Mouse (Mus musculus) limb, embryonic 15.5 days (tissue): ENCODE results near the gene Nkain2. TPM values are rescaled to one million over a fixed set of nuclear protein-coding genes. Genes with fewer than 3 reads are reported as not detected.
"Not testable (repeated sequence)": the region's sequence is repeated elsewhere in the genome, so short reads cannot be mapped to it uniquely, and the experiment has no call there.

Experiments used
- ATAC-seq: fragments of 200-750 bp; cut with Nextera tagmentation; 2 replicates; pipeline ENCODE4 v1.8.0; 2017; ENCODE audit warnings: low read depth, moderate TSS enrichment; ENCODE audit not compliant: insufficient number of reproducible peaks, low FRiP score, low TSS enrichment
- H3K27ac ChIP-seq: fragments of 300-500 bp; sonication (generic); 2 replicates; pipeline ENCODE4 v1.5.1; 2015; ENCODE audit warnings: moderate library complexity, mild to moderate bottlenecking, inconsistent platforms
- H3K27me3 ChIP-seq: fragments of 300-500 bp; sonication (generic); 2 replicates; pipeline ENCODE4 v1.6.1; 2015; ENCODE audit warnings: inconsistent platforms
- H3K36me3 ChIP-seq: fragments of 300-500 bp; sonication (generic); 2 replicates; pipeline ENCODE4 v1.6.1; 2015; ENCODE audit warnings: inconsistent platforms
- H3K4me1 ChIP-seq: fragments of 300-500 bp; sonication (generic); 2 replicates; pipeline ENCODE4 v1.6.1; 2015; ENCODE audit warnings: inconsistent platforms
- H3K4me2 ChIP-seq: fragments of 300-500 bp; sonication (generic); 2 replicates; pipeline ENCODE4 v1.6.1; 2015; ENCODE audit warnings: mild to moderate bottlenecking, inconsistent platforms
- H3K4me3 ChIP-seq: fragments of 300-500 bp; sonication (generic); 2 replicates; pipeline ENCODE4 v1.5.1; 2015; ENCODE audit warnings: mild to moderate bottlenecking, inconsistent platforms
- H3K9ac ChIP-seq: fragments of 300-500 bp; sonication (generic); 2 replicates; pipeline ENCODE4 v1.6.1; 2015; ENCODE audit warnings: inconsistent platforms
- H3K9me3 ChIP-seq: fragments of 300-500 bp; sonication (generic); 2 replicates; pipeline ENCODE4 v1.6.1; 2016; ENCODE audit warnings: inconsistent platforms
- WGBS: fragments of 180-500 bp; shearing (Covaris S2); methylation state at CpG from one replicate; pipeline ENCODE4 v1.1.7; 2015; 5-methylcytosine and 5-hydroxymethylcytosine counted together
- polyA plus RNA-seq: library from polyadenylated mRNA; unstranded; fragments of >200 nt; fragmentation: Nextera tagmentation; extraction: Ambion mirVana; gene quantifications from 2 replicates; pipeline ENCODE4 v1.2.1, GENCODE M21; 2015

The Nkain2 gene
- polyA plus RNA-seq, 1 experiment from 2014 or later = 1.4 TPM

DNA sequence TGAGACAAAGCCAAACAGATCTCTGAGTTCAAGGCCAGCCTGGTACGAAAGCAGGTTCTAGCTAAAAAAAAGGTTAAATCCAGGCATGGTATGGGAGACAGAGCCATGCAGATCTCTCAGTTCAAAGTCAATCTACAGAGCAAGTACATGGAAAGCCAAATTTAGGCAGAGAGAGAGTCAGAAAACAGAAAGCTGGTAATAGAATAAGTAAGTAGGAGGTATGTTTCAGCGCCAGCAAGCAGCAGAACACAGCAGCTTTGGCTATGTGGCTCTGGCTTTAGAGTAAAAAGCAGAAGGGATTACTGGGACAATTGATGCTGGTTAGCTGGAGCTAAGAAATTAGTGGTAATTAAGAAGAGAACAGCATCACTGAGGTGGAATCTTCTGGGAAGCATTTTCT, 151.3 kb downstream of the Nkain2 start:
- WGBS = 94% methylated on average over 2 of the region's 2 CpGs
- H3K4me2 ChIP-seq = no peak overlapping the region
- no peak for ATAC-seq

DNA sequence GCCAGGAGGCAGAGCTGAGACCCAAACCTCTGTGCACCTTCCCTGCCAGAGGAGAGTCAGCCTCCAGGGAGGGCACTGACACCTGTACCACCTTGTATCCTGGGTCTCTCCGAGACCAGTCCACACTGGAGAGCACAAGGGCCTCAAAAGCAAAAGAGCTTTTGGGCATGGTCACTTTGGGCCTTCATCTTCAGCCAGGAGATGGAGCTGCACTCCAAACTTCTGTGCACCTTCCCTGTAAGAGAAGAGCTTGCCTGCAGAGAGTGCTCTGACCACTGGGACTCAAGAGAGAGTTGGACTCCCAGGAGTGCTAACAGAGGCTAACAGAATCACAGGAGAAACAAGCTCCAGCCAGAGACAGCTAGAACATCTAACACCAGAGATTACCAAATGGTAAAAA, 183.7 kb downstream of the Nkain2 start:
- not testable (repeated sequence) for H3K9ac ChIP-seq, H3K4me1 ChIP-seq, H3K36me3 ChIP-seq, H3K27me3 ChIP-seq, H3K4me2 ChIP-seq, H3K4me3 ChIP-seq, H3K27ac ChIP-seq, H3K9me3 ChIP-seq, ATAC-seq
- 81% methylated on average over 1 of the region's 1 CpGs for WGBS

More for the DNA sequence above, 151.3 kb downstream of the Nkain2 start:
- H3K9me3 ChIP-seq = no peaks in the 10 kb centered on the region
- no peaks in the 10 kb centered on the region for H3K27me3 ChIP-seq
- H3K4me1 ChIP-seq = no peaks in the 10 kb centered on the region
- no peak overlapping the region for H3K27ac ChIP-seq
- H3K4me3 ChIP-seq = no peak overlapping the region
- no peak overlapping the region for H3K9ac ChIP-seq
- no peaks in the 10 kb centered on the region for H3K36me3 ChIP-seq

DNA sequence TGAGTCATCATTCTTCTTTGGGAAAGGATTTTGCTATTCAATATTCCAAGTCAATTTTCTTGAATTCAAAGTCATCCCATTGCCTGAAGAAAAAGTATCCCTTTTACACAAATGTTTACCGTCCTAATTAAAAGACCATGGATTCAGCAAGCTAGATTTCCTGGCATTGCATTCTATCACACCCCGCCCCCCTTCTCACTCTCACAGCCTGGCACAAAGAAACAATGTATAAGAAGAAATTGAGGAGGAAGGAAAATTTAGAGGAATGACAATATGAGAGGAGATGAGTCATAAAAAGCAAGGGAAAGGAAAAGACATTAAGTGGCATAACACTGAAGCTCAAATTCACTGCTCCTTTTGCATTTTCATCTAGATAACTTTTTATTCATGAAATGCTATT, 193.6 kb downstream of the Nkain2 start:
- H3K4me2 ChIP-seq = no peak overlapping the region
- H3K27me3 ChIP-seq = no peaks in the 10 kb centered on the region
- H3K4me1 ChIP-seq = no peaks in the 10 kb centered on the region
- no peaks in the 10 kb centered on the region for H3K9me3 ChIP-seq
- no peak overlapping the region for H3K27ac ChIP-seq
- no peak overlapping the region for H3K4me3 ChIP-seq
- ATAC-seq = no peak
- 78% methylated on average over 2 of the region's 2 CpGs for WGBS
- no peaks in the 10 kb centered on the region for H3K36me3 ChIP-seq
- no peak overlapping the region for H3K9ac ChIP-seq

DNA sequence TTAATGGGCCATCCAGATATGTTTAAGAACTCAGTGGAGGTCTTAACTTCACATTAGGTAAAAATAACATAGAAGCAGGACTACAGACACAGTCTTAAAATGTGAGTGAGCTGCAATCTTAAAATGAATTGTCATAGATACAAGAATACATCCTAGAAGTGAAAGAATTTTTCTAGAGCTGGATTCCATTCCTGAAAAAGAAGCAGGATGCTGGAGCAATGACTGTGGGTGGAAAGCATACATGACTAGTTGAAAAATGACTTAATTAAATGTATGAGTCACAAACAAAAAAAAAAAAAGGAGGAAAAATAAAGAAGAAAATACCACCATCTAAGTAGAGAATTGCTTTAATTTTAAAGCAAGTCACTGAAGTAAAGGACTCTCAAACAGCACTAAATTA, 205.7 kb downstream of the Nkain2 start:
- Histone ChIP-seq H3K27me3 (no peaks in the 10 kb centered on the region), H3K27ac (no peak overlapping the region), H3K9me3 (no peaks in the 10 kb centered on the region), H3K9ac (no peak overlapping the region), H3K4me3 (no peak overlapping the region), H3K4me1 (no peaks in the 10 kb centered on the region), H3K4me2 (no peak overlapping the region), H3K36me3 (no peaks in the 10 kb centered on the region)
- no peak for ATAC-seq

DNA sequence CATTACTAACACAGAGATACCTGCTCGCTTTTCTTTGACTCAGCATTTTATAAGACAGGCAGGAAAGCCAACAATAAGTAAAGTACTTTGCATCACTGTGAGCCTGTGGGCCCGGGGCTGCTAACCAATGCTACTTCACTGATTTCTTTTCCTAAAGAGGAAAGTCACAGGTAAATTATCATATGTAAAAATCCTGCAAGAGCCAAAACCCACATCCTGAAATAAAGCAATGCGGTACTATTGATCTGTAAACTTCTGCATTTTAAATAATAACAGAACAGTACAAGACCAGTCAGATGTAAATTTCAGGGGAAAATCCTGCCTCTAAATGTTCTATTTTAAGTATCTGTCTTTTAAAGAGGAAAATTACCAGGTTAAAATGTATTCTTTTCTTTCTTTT, 250.0 kb downstream of the Nkain2 start:
- ATAC-seq = no peak
- H3K36me3 ChIP-seq = no peaks in the 10 kb centered on the region
- no peak overlapping the region for H3K27ac ChIP-seq
- no peak overlapping the region for H3K4me2 ChIP-seq
- no peaks in the 10 kb centered on the region for H3K27me3 ChIP-seq
- no peaks in the 10 kb centered on the region for H3K9me3 ChIP-seq
- WGBS = 64% methylated on average over 3 of the region's 3 CpGs
- H3K9ac ChIP-seq = no peak overlapping the region
- no peaks in the 10 kb centered on the region for H3K4me1 ChIP-seq
- no peak overlapping the region for H3K4me3 ChIP-seq

DNA sequence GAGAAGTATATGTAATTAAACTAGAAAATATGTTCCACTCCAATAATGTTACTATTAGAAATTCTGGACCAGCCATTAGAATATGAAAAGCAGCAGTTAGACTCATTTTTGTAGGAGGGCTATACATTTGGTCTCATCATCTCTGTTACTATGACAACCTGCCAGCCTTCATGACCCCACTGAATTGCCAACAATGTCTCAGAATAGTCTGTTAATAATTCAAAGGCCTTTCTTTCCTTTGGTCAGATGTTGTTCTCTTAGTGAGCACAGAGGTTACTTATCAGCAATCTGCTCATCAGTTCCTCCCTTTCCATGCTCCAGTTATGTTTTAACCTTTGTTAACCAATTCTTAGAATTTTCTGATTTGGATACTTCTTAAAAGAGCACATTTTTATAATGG, 251.1 kb downstream of the Nkain2 start:
- no peak for ATAC-seq
- Histone ChIP-seq H3K9me3 (no peaks in the 10 kb centered on the region), H3K4me1 (no peaks in the 10 kb centered on the region), H3K36me3 (no peaks in the 10 kb centered on the region), H3K27ac (no peak overlapping the region), H3K4me2 (no peak overlapping the region), H3K9ac (no peak overlapping the region), H3K27me3 (no peaks in the 10 kb centered on the region), H3K4me3 (no peak overlapping the region)

DNA sequence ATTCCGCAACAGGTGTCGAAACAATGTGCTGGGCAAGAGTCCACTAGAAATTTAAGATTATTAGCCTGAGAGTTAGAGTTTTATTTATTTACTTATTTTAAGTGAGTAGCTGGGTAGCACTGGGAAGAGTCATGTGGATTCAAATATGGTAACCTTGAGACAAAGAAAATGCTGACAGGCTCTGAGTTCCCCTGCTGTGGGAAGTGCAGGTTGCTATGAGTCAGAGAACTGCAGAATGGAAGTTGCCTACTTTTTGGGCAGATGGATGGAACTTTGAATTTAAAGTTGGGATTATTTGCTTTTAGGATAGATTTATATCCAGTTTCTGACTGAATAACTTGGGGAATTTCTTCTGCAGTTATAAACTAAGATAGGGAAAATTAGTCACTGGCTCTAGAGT, 259.2 kb downstream of the Nkain2 start:
- Histone ChIP-seq H3K4me3 (no peak overlapping the region), H3K4me2 (no peak overlapping the region), H3K4me1 (no peaks in the 10 kb centered on the region), H3K9ac (no peak overlapping the region), H3K36me3 (no peaks in the 10 kb centered on the region), H3K27me3 (no peaks in the 10 kb centered on the region), H3K27ac (no peak overlapping the region), H3K9me3 (no peaks in the 10 kb centered on the region)
- no peak for ATAC-seq
- 99% methylated on average over 2 of the region's 2 CpGs for WGBS

DNA sequence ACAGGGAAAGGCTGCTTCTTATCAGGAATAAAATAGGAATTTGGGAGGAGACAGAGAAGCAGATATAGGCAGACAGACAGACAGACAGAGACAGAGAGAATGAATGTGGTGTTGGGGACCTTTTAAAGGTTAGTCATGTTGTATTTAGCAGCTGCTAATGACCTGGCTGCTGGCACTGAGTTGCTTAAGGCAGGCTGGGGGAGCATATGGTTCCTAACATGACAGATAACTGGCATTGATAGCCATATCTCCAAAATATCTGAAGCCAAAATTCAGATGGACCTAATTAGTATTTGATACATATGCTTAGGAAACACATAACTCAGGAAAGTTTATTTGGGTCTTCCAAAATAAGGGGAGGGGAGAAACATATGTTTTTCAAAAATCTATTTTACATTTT, 285.8 kb downstream of the Nkain2 start:
- Histone ChIP-seq H3K27me3 (no peaks in the 10 kb centered on the region), H3K9ac (no peak overlapping the region), H3K36me3 (no peaks in the 10 kb centered on the region), H3K4me1 (no peaks in the 10 kb centered on the region), H3K9me3 (no peaks in the 10 kb centered on the region), H3K4me2 (no peak overlapping the region), H3K4me3 (no peak overlapping the region), H3K27ac (no peak overlapping the region)
- ATAC-seq = no peak

DNA sequence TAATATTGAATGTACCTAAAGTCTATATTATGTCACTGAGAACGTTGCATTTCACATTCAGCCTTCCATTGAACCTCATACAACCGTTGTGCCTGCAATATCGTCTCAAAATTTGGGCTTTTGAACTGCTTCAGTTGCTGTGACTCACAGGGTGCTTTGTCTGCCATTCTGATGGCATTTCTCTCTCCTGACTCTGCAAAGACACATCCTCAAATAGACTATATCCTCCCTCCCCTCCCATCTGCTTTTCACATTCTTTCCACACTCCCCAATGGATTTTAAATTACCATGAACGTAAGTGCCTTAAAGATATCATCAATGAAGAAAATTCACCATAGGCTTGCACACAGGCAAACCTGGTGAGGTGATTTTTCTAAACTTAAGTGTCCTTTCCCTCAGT, 287.5 kb downstream of the Nkain2 start:
- Histone ChIP-seq H3K9ac (no peak overlapping the region), H3K4me1 (no peaks in the 10 kb centered on the region), H3K4me3 (no peak overlapping the region), H3K4me2 (no peak overlapping the region), H3K9me3 (no peaks in the 10 kb centered on the region), H3K27ac (no peak overlapping the region), H3K27me3 (no peaks in the 10 kb centered on the region), H3K36me3 (no peaks in the 10 kb centered on the region)
- ATAC-seq = no peak
- WGBS = 67% methylated on average over 4 of the region's 4 CpGs

DNA sequence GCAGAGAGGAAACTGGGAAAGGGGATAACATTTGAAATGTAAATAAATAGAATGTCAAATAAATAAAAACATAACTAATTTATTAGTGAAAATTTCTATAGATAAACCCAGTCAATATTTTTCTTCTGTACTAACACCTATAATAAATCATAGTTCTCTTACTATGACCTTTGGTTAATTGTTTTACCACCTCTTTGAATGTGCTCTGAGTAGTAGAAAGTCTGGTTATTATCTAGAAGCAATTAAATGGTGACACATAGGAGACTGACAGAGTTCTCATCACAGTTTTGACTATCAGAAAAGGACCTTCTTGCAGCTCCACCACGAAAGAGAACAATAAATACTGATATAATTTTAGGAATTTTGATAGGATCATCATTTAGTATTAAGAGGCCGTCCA, 295.3 kb downstream of the Nkain2 start:
- H3K9ac ChIP-seq = no peak overlapping the region
- no peak for ATAC-seq
- no peaks in the 10 kb centered on the region for H3K9me3 ChIP-seq
- no peak overlapping the region for H3K4me3 ChIP-seq
- H3K4me1 ChIP-seq = no peaks in the 10 kb centered on the region
- WGBS = 74% methylated on average over 2 of the region's 2 CpGs
- H3K27ac ChIP-seq = no peak overlapping the region
- H3K27me3 ChIP-seq = no peaks in the 10 kb centered on the region
- H3K36me3 ChIP-seq = no peaks in the 10 kb centered on the region
- no peak overlapping the region for H3K4me2 ChIP-seq

DNA sequence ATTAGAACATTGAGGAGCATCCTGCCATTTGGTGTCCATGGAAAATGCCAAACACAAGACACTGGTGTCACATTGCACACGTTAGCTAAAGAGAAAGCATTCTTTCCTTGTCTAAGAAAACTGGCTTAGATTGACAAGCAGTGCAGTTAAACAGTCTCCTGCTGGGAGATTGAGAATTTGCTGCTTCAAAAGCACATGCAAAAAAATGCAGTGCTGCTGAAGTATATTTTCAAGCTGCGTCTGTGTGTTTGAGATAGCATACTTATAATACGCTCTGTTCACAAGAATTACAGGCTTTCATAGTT, 313.0 kb downstream of the Nkain2 start:
- WGBS = 45% methylated on average over 3 of the region's 3 CpGs
- no peak for ATAC-seq
- no peak overlapping the region for H3K4me2 ChIP-seq
- H3K9ac ChIP-seq = no peak overlapping the region
- no peaks in the 10 kb centered on the region for H3K4me1 ChIP-seq
- no peaks in the 10 kb centered on the region for H3K36me3 ChIP-seq
- no peak overlapping the region for H3K27ac ChIP-seq
- H3K27me3 ChIP-seq = no peaks in the 10 kb centered on the region
- H3K4me3 ChIP-seq = no peak overlapping the region
- no peaks in the 10 kb centered on the region for H3K9me3 ChIP-seq

DNA sequence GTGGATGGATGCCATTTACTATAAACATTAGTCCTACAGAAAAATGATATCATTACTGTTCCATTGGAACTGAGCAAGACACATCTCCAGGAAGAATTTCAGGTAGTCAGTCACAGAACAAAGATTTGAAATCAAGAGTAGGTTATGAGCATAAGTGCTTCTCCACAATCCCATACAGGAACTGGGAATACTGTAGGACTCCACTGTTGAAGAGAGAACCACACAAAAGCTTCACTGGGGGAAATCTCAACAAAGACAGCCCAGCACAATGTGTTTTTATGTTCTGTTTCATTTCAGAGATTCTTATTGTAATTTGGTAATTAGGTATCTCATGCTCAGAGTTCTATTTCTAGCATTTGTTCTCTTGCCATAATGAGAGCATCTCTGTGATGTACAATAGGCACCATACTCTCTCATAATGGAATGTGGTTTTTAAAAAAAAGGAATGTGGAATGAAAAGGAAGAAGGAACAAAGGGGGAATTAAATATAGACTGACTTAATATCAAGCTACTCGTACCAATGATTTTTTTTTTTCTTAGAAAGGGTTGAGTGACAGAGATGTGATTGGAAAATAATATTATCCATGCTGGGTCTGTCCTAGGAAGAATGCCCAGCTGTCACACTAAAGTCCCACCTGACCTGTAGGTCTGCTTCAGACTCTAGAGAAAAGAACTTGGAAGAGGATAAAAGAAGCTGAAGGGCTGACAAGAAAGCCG, 313.5 kb downstream of the Nkain2 start:
- Histone ChIP-seq H3K36me3 (no peaks in the 10 kb centered on the region), H3K27ac (no peak overlapping the region), H3K9me3 (no peaks in the 10 kb centered on the region), H3K27me3 (no peaks in the 10 kb centered on the region), H3K4me1 (no peaks in the 10 kb centered on the region), H3K4me2 (no peak overlapping the region), H3K4me3 (no peak overlapping the region), H3K9ac (no peak overlapping the region)
- ATAC-seq = no peak
- WGBS = 58% methylated on average over 2 of the region's 2 CpGs

DNA sequence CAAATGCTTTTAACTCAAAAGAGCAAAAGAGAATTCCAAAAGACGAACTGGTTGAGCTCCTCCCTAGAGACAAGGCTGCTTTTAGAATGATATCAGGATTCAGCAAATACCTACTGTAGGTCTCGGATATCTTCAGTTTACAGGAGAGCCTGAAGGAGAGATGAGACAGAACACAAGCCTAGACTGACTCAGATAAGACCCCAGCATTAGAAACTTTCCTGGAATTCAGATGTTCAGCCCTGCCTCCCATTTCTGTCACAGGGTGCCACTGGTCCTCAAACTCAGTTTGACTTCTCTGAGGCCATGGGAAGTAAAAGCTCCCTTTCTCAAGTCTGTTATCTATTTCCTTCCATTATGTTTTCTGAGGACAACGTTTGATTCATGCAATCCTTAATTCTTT, 332.6 kb downstream of the Nkain2 start:
- H3K36me3 ChIP-seq = no peaks in the 10 kb centered on the region
- H3K4me2 ChIP-seq = no peak overlapping the region
- H3K9me3 ChIP-seq = no peaks in the 10 kb centered on the region
- 64% methylated on average over 3 of the region's 3 CpGs for WGBS
- no peaks in the 10 kb centered on the region for H3K4me1 ChIP-seq
- H3K27me3 ChIP-seq = no peaks in the 10 kb centered on the region
- no peak for ATAC-seq
- H3K4me3 ChIP-seq = no peak overlapping the region
- H3K9ac ChIP-seq = no peak overlapping the region
- no peak overlapping the region for H3K27ac ChIP-seq
